Mouse (Mus musculus): ENCODE measurements around the gene Ccnc. TPM values are rescaled to one million over a fixed set of nuclear protein-coding genes. Genes with fewer than 3 reads are reported as not detected.

Gene Ccnc
- 10 to 100 TPM; 20.6 to 29.6 (median 27.5) TPM for total RNA-seq (2022)

- peak; percentile 90 for DNase-seq
These were observed at the start of gene Ccnc for GRCm38 (mm10) chr4:21727615-21728165. Gene Ccnc (plus strand): TSS chr4:21727701.

- no peak for DNase-seq
These were observed 49.2 kb upstream of the Ccnc start for GRCm38 (mm10) chr4:21678101-21678974.

GRCm38 (mm10) chr4:21678975-21679623 is 48.4 kb upstream of the Ccnc start:
- no peak for DNase-seq

- no peak for DNase-seq
These were observed 47.6 kb upstream of the Ccnc start for GRCm38 (mm10) chr4:21679624-21680480.

GRCm38 (mm10) chr4:21680971-21681370 is 46.5 kb upstream of the Ccnc start:
- no peak for DNase-seq

GRCm38 (mm10) chr4:21682421-21683150 is 44.9 kb upstream of the Ccnc start:
- DNase-seq, result no peak

- no peak for DNase-seq
These were observed 43.0 kb upstream of the Ccnc start for GRCm38 (mm10) chr4:21684341-21684970.

GRCm38 (mm10) chr4:21685595-21686091 is 41.9 kb upstream of the Ccnc start, which contains the start of gene Prdm13:
Gene Prdm13 (minus strand): TSS chr4:21685963.
- no peak for DNase-seq

- no peak for DNase-seq
These were observed 41.1 kb upstream of the Ccnc start for GRCm38 (mm10) chr4:21686416-21686815.

GRCm38 (mm10) chr4:21686934-21687333 is 40.6 kb upstream of the Ccnc start:
- DNase-seq, result no peak

- DNase-seq, result no peak
These were observed 39.5 kb upstream of the Ccnc start for GRCm38 (mm10) chr4:21687783-21688702.

- DNase-seq, result no peak
These were observed 38.7 kb upstream of the Ccnc start for GRCm38 (mm10) chr4:21688703-21689200.

GRCm38 (mm10) chr4:21689492-21689941 is 38.0 kb upstream of the Ccnc start:
- no peak for DNase-seq

GRCm38 (mm10) chr4:21690221-21690620 is 37.3 kb upstream of the Ccnc start:
- no peak for DNase-seq

- DNase-seq, result peak; percentile 20
These were observed 31.8 kb upstream of the Ccnc start for GRCm38 (mm10) chr4:21695638-21696254.

- DNase-seq, result no peak
These were observed 22.5 kb upstream of the Ccnc start for GRCm38 (mm10) chr4:21705046-21705445.

- DNase-seq, result peak; percentile 82
These were observed 15.4 kb upstream of the Ccnc start for GRCm38 (mm10) chr4:21712147-21712546.

GRCm38 (mm10) chr4:21722752-21723334 is 4.7 kb upstream of the Ccnc start:
- no peak for DNase-seq
